Mouse (Mus musculus): Measurements from ENCODE around the gene Bicra. TPM values are rescaled to one million over a fixed set of nuclear protein-coding genes. Genes with fewer than 3 reads are reported as not detected.

The Bicra gene
- total and polyA plus RNA-seq, 3 experiments: 0.81 to 14.1 TPM; not detected in 1

GRCm38 (mm10) chr7:16002171-16002570 is 45.5 kb downstream of the Bicra start:
- Histone ChIP-seq H3K27me3 (ENCODE audit: control insufficient read depth in 1 of 2, insufficient read depth in 2 of 2, low read length in 2 of 2) (no peaks in the 10 kb centered on the region), H3K4me1 (ENCODE audit: control insufficient read depth in 1 of 2, insufficient read depth in 2 of 2, low read length in 2 of 2) (peaks cover 15 to 25% of the 10 kb centered on the region in 2 experiments), H3K27ac (ENCODE audit: control insufficient read depth, low read depth, low read length) (peak overlapping the region; percentile 47; the same call in 1 of the 2 replicates), H3K9ac (ENCODE audit: control insufficient read depth, low read depth, low read length, poor library complexity, severe bottlenecking) (no peak overlapping the region), H3K36me3 (ENCODE audit: control insufficient read depth in 1 of 2, insufficient read depth in 2 of 2, low read length in 2 of 2) (peaks cover 0 to 20% of the 10 kb centered on the region in 2 experiments; a peak in 3 of 4 replicates), H3K4me3 (ENCODE audit: control insufficient read depth in 1 of 2, insufficient read depth in 1 of 2, low read depth in 2 of 2, low read length in 2 of 2) (no peak overlapping the region), H3K9me3 (replicated peaks; ENCODE audit: insufficient read depth, low read length) (no peaks in the 10 kb centered on the region), H3K79me2 (ENCODE audit: control insufficient read depth, insufficient read depth, low read length, poor library complexity) (no peaks in the 10 kb centered on the region)
- no peak for TF ChIP-seq ETS1 (IDR thresholded peaks at IDR 0.05; ENCODE audit: low read depth, low read length)
- no peak for TF ChIP-seq KAT2A (conservative IDR thresholded peaks at IDR 0.05; ENCODE audit: low read depth, low read length)
- no peak for TF ChIP-seq ZKSCAN1 (IDR thresholded peaks at IDR 0.05; ENCODE audit: low read depth, low read length)
- TF ChIP-seq NELFE (IDR thresholded peaks at IDR 0.05; ENCODE audit: low read depth, low read length): no peak
- no peak for TF ChIP-seq TCF12 (IDR thresholded peaks at IDR 0.05; ENCODE audit: low read depth, low read length)
- TF ChIP-seq ELF1 (IDR thresholded peaks at IDR 0.05; ENCODE audit: low read depth, low read length): no peak
- no peak for TF ChIP-seq RCOR1 (IDR thresholded peaks at IDR 0.05; ENCODE audit: low read depth, low read length)
- TF ChIP-seq USF2 (IDR thresholded peaks at IDR 0.05; ENCODE audit: borderline replicate concordance in 1 of 2, insufficient read depth in 1 of 2, low read depth in 1 of 2, low read length in 2 of 2): no peak
- no peak for TF ChIP-seq MAFK (IDR thresholded peaks at IDR 0.05; ENCODE audit: borderline replicate concordance, low read depth, low read length)
- no peak for TF ChIP-seq CHD2 (IDR thresholded peaks at IDR 0.05; ENCODE audit: low read length)
- no peak for TF ChIP-seq MAX (IDR thresholded peaks at IDR 0.05; ENCODE audit: low read length)
- no peak for TF ChIP-seq BHLHE40 (IDR thresholded peaks at IDR 0.05; ENCODE audit: borderline replicate concordance, low read depth, low read length)
- TF ChIP-seq SIN3A (IDR thresholded peaks at IDR 0.05; ENCODE audit: low read length): no peak
- TF ChIP-seq CHD1 (IDR thresholded peaks at IDR 0.05; ENCODE audit: low read depth, low read length): no peak
- no peak for TF ChIP-seq MEF2A (IDR thresholded peaks at IDR 0.05; ENCODE audit: extremely low read depth, insufficient replicate concordance, low read depth, low read length, poor library complexity, severe bottlenecking)
- no peak for TF ChIP-seq ZMIZ1 (IDR thresholded peaks at IDR 0.05; ENCODE audit: low read depth, low read length)
- no peak for TF ChIP-seq MAZ (IDR thresholded peaks at IDR 0.05; ENCODE audit: low read depth, low read length)
- peak; percentile 68 for DNase-seq (ENCODE audit: low read depth, low spot score)

- Histone ChIP-seq H3K4me1 (ENCODE audit: control insufficient read depth in 1 of 2, insufficient read depth in 2 of 2, low read length in 2 of 2) (peaks cover 15 to 25% of the 10 kb centered on the region in 2 experiments), H3K27ac (ENCODE audit: control insufficient read depth, low read depth, low read length) (no peak overlapping the region), H3K79me2 (ENCODE audit: control insufficient read depth, insufficient read depth, low read length, poor library complexity) (no peaks in the 10 kb centered on the region), H3K36me3 (ENCODE audit: control insufficient read depth in 1 of 2, insufficient read depth in 2 of 2, low read length in 2 of 2) (peaks cover 0 to 20% of the 10 kb centered on the region in 2 experiments; a peak in 3 of 4 replicates), H3K4me3 (ENCODE audit: control insufficient read depth in 1 of 2, insufficient read depth in 1 of 2, low read depth in 2 of 2, low read length in 2 of 2) (no peak overlapping the region), H3K9ac (ENCODE audit: control insufficient read depth, low read depth, low read length, poor library complexity, severe bottlenecking) (no peak overlapping the region), H3K27me3 (ENCODE audit: control insufficient read depth in 1 of 2, insufficient read depth in 2 of 2, low read length in 2 of 2) (no peaks in the 10 kb centered on the region), H3K9me3 (replicated peaks; ENCODE audit: insufficient read depth, low read length) (no peaks in the 10 kb centered on the region)
- DNase-seq (ENCODE audit: low read depth, low spot score): peak; percentile 28
- no peak for TF ChIP-seq TCF12 (IDR thresholded peaks at IDR 0.05; ENCODE audit: low read depth, low read length)
- no peak for TF ChIP-seq EP300 (IDR thresholded peaks at IDR 0.05; ENCODE audit: low read depth in 1 of 2, low read length in 2 of 2)
- no peak for TF ChIP-seq USF2 (IDR thresholded peaks at IDR 0.05; ENCODE audit: borderline replicate concordance in 1 of 2, insufficient read depth in 1 of 2, low read depth in 1 of 2, low read length in 2 of 2)
- no peak for TF ChIP-seq ETS1 (IDR thresholded peaks at IDR 0.05; ENCODE audit: low read depth, low read length)
- no peak for TF ChIP-seq E2F4 (IDR thresholded peaks at IDR 0.05; ENCODE audit: borderline replicate concordance, low read depth, low read length)
- no peak for TF ChIP-seq MAZ (IDR thresholded peaks at IDR 0.05; ENCODE audit: low read depth, low read length)
- TF ChIP-seq ZKSCAN1 (IDR thresholded peaks at IDR 0.05; ENCODE audit: low read depth, low read length): no peak
- TF ChIP-seq ZC3H11A (IDR thresholded peaks at IDR 0.05; ENCODE audit: low read depth, low read length): no peak
- no peak for TF ChIP-seq CHD2 (IDR thresholded peaks at IDR 0.05; ENCODE audit: low read length)
- no peak for TF ChIP-seq ZMIZ1 (IDR thresholded peaks at IDR 0.05; ENCODE audit: low read depth, low read length)
- no peak for TF ChIP-seq ZNF384 (IDR thresholded peaks at IDR 0.05; ENCODE audit: low read depth, low read length)
Observed at GRCm38 (mm10) chr7:16001691-16002090, 46.0 kb downstream of the Bicra start.

All from MEL (cell line).